Comparison of ENCODE assay signal across 10 mouse cellular contexts in genomic region chr7:87925956-87926355, GRCm38 (mm10).
A peak's percentile ranks its signal among the peaks of the same experiment; 100 is the strongest.
DNase-seq lines count a peak whose midpoint lies in the region; ATAC-seq lines count a peak whose summit lies in the region.
"Had no signal": no experiment of that assay in that cellular context is flagged by ENCODE, and none has a peak within 500 bp of the region (broad histone marks: within the 10 kb centered on the region; RNA-seq: fewer than 3 reads in every experiment).

No protein-coding gene starts in this region.

- no peak overlapping the region for H3K27ac ChIP-seq in hindbrain, embryonic 14.5 days
- no peak overlapping the region for H3K27ac ChIP-seq in hindbrain, embryonic 10.5 days
- peak overlapping the region; percentile 62 for H3K27ac ChIP-seq in neural tube, embryonic 15.5 days (replicated peaks)
- no peak overlapping the region for H3K27ac ChIP-seq in liver, embryonic 11.5 days (ENCODE audit: low read depth, low read length)
- H3K27ac ChIP-seq in intestine, embryonic 16.5 days (ENCODE audit: low read length) = no peak overlapping the region
- H3K27ac ChIP-seq: heart, embryonic 13.5 days; limb, embryonic 15.5 days had no signal

- H3K9me3 ChIP-seq in hindbrain, embryonic 14.5 days (ENCODE audit: control insufficient read depth, low read length) = no peaks in the 10 kb centered on the region
- H3K9me3 ChIP-seq in hindbrain, embryonic 10.5 days = no peaks in the 10 kb centered on the region
- no peaks in the 10 kb centered on the region for H3K9me3 ChIP-seq in neural tube, embryonic 15.5 days (replicated peaks)
- no peaks in the 10 kb centered on the region for H3K9me3 ChIP-seq in liver, embryonic 11.5 days (ENCODE audit: control insufficient read depth, low read length)
- H3K9me3 ChIP-seq in intestine, embryonic 16.5 days (ENCODE audit: control insufficient read depth, low read length) = no peaks in the 10 kb centered on the region
- H3K9me3 ChIP-seq: heart, embryonic 13.5 days; limb, embryonic 15.5 days had no signal

- peaks cover 4% of the 10 kb centered on the region; the same call in 1 of the 2 replicates for H3K4me1 ChIP-seq in hindbrain, embryonic 14.5 days (replicated peaks; ENCODE audit: control insufficient read depth, insufficient read depth, low read length)
- 0 out of 2 replicates have a peak, but pooled peaks cover 4% of the 10 kb centered on the region for H3K4me1 ChIP-seq in hindbrain, embryonic 10.5 days (replicated peaks)
- peaks cover 11% of the 10 kb centered on the region for H3K4me1 ChIP-seq in neural tube, embryonic 15.5 days
- H3K4me1 ChIP-seq in liver, embryonic 11.5 days (replicated peaks; ENCODE audit: control insufficient read depth, insufficient read depth, low read length) = no peaks in the 10 kb centered on the region
- no peaks in the 10 kb centered on the region for H3K4me1 ChIP-seq in intestine, embryonic 16.5 days (ENCODE audit: control insufficient read depth, insufficient read depth, low read length)
- H3K4me1 ChIP-seq: heart, embryonic 13.5 days; limb, embryonic 15.5 days had no signal

- H3K27me3 ChIP-seq in hindbrain, embryonic 14.5 days (ENCODE audit: control insufficient read depth, insufficient read depth, low read length) = no peaks in the 10 kb centered on the region
- no peaks in the 10 kb centered on the region for H3K27me3 ChIP-seq in hindbrain, embryonic 10.5 days (ENCODE audit: insufficient read depth, poor library complexity, severe bottlenecking)
- H3K27me3 ChIP-seq in neural tube, embryonic 15.5 days (replicated peaks) = no peaks in the 10 kb centered on the region
- no peaks in the 10 kb centered on the region for H3K27me3 ChIP-seq in liver, embryonic 11.5 days (replicated peaks; ENCODE audit: control insufficient read depth, insufficient read depth, low read length)
- H3K27me3 ChIP-seq in intestine, embryonic 16.5 days (replicated peaks; ENCODE audit: control insufficient read depth, insufficient read depth, low read length) = no peaks in the 10 kb centered on the region
- H3K27me3 ChIP-seq: heart, embryonic 13.5 days; limb, embryonic 15.5 days had no signal

- ATAC-seq in hindbrain, embryonic 14.5 days (ENCODE audit: low FRiP score) = peak; percentile 89
- peak; percentile 90 for ATAC-seq in neural tube, embryonic 15.5 days (ENCODE audit: low FRiP score)
- ATAC-seq in liver, embryonic 11.5 days (replicated peaks; ENCODE audit: low FRiP score) = no peak
- no peak for ATAC-seq in intestine, embryonic 16.5 days

- H3K9ac ChIP-seq in hindbrain, embryonic 14.5 days = no peak overlapping the region
- H3K9ac ChIP-seq in neural tube, embryonic 15.5 days (replicated peaks) = no peak overlapping the region
- H3K9ac ChIP-seq in liver, embryonic 11.5 days (ENCODE audit: low read depth, low read length) = no peak overlapping the region
- no peak overlapping the region for H3K9ac ChIP-seq in intestine, embryonic 16.5 days (ENCODE audit: low read depth, low read length)
- H3K9ac ChIP-seq: heart, embryonic 13.5 days; limb, embryonic 15.5 days had no signal

- H3K4me3 ChIP-seq in hindbrain, embryonic 14.5 days (replicated peaks; ENCODE audit: low read length) = no peak overlapping the region
- H3K4me3 ChIP-seq in hindbrain, embryonic 10.5 days = no peak overlapping the region
- H3K4me3 ChIP-seq in neural tube, embryonic 15.5 days (replicated peaks) = no peak overlapping the region
- no peak overlapping the region for H3K4me3 ChIP-seq in liver, embryonic 11.5 days (ENCODE audit: low read depth, low read length)
- no peak overlapping the region for H3K4me3 ChIP-seq in intestine, embryonic 16.5 days (ENCODE audit: low read length)
- H3K4me3 ChIP-seq: heart, embryonic 13.5 days; limb, embryonic 15.5 days had no signal

- no peaks in the 10 kb centered on the region for H3K36me3 ChIP-seq in hindbrain, embryonic 14.5 days (replicated peaks; ENCODE audit: control insufficient read depth, insufficient read depth)
- H3K36me3 ChIP-seq in hindbrain, embryonic 10.5 days = no peaks in the 10 kb centered on the region
- no peaks in the 10 kb centered on the region for H3K36me3 ChIP-seq in neural tube, embryonic 15.5 days
- H3K36me3 ChIP-seq in liver, embryonic 11.5 days (ENCODE audit: control insufficient read depth, insufficient read depth, low read length) = no peaks in the 10 kb centered on the region
- no peaks in the 10 kb centered on the region for H3K36me3 ChIP-seq in intestine, embryonic 16.5 days (ENCODE audit: control insufficient read depth, insufficient read depth, low read length)
- H3K36me3 ChIP-seq: heart, embryonic 13.5 days; limb, embryonic 15.5 days had no signal

- peak; percentile 55 for DNase-seq in hindbrain, embryonic 14.5 days (ENCODE audit: low spot score)
- no peak for DNase-seq in hindbrain, embryonic 10.5 days (ENCODE audit: low spot score)
- DNase-seq in cerebellum, postnatal 36 days = peak; percentile 4 to 20
- peak; percentile 73 to 81 for DNase-seq in layer of hippocampus, adult 8-10 months (ENCODE audit: low spot score in 2 of 2)
- DNase-seq in thymus, postnatal 14 days = no peak
- no peak for DNase-seq in liver, embryonic 11.5 days (ENCODE audit: low spot score)

- WGBS in hindbrain, embryonic 14.5 days = 48% methylated on average over 5 of the region's 5 CpGs
- 58% methylated on average over 5 of the region's 5 CpGs for WGBS in hindbrain, embryonic 10.5 days
- 50% methylated on average over 5 of the region's 5 CpGs for WGBS in neural tube, embryonic 15.5 days
- WGBS in liver, embryonic 11.5 days = 64% methylated on average over 5 of the region's 5 CpGs
- 61% methylated on average over 5 of the region's 5 CpGs for WGBS in intestine, embryonic 16.5 days

- no peak overlapping the region for H3K4me2 ChIP-seq in hindbrain, embryonic 14.5 days (replicated peaks)
- peak overlapping the region; percentile 23 for H3K4me2 ChIP-seq in neural tube, embryonic 15.5 days
- H3K4me2 ChIP-seq in liver, embryonic 11.5 days = no peak overlapping the region
- no peak overlapping the region for H3K4me2 ChIP-seq in intestine, embryonic 16.5 days (ENCODE audit: low read depth, low read length)
- H3K4me2 ChIP-seq: heart, embryonic 13.5 days; limb, embryonic 15.5 days had no signal

Comparison
In these comparisons a context has a peak if more than half of its experiments do, and no peak if none do; other contexts are left out.
1. DNase-seq: peak in hindbrain, embryonic 14.5 days (single experiment), cerebellum, postnatal 36 days (2 of 2) and layer of hippocampus, adult 8-10 months (2 of 2); none in hindbrain, embryonic 10.5 days (single experiment), thymus, postnatal 14 days (single experiment) and liver, embryonic 11.5 days (single experiment).
2. ATAC-seq: peak in hindbrain, embryonic 14.5 days (single experiment) and neural tube, embryonic 15.5 days (single experiment); none in liver, embryonic 11.5 days (single experiment) and intestine, embryonic 16.5 days (single experiment).